8 mouse cellular contexts compared by ENCODE assay signal in genomic region chr2:21261370-21262006, GRCm38 (mm10). TPM values are rescaled to one million over a fixed set of nuclear protein-coding genes. Genes with fewer than 3 reads are reported as not detected.
DNase-seq lines count a peak whose midpoint lies in the region; ATAC-seq lines count a peak whose summit lies in the region.

No protein-coding gene starts in this region.

- no peak overlapping the region for H3K4me2 ChIP-seq in intestine, embryonic 14.5 days (ENCODE audit: low read length)

- peak; percentile 87 for ATAC-seq in intestine, embryonic 14.5 days (replicated peaks; ENCODE audit: low FRiP score, low TSS enrichment, low read depth)

- H3K9me3 ChIP-seq in intestine, embryonic 14.5 days (ENCODE audit: control insufficient read depth, low read length): no peaks in the 10 kb centered on the region

- no peaks in the 10 kb centered on the region; the same call in 1 of the 2 replicates for H3K4me1 ChIP-seq in intestine, embryonic 14.5 days (replicated peaks; ENCODE audit: control insufficient read depth, insufficient read depth, low read length)

- 21% methylated on average over 4 of the region's 4 CpGs for WGBS in intestine, embryonic 14.5 days

- no peak overlapping the region for H3K27ac ChIP-seq in intestine, embryonic 14.5 days (ENCODE audit: low read depth)

- peak; percentile 56 for DNase-seq in urinary bladder, postnatal 14 days (ENCODE audit: low spot score)
- DNase-seq in urinary bladder, adult 2 months (ENCODE audit: low spot score): no peak
- DNase-seq in embryo, embryonic 10 days (ENCODE audit: low spot score): peak; percentile 92
- DNase-seq in gastrocnemius, postnatal 36 days: peak; percentile 24 to 53
- peak; percentile 74 for DNase-seq in intestine, embryonic 14.5 days (ENCODE audit: low spot score)
- DNase-seq in left cerebral cortex, postnatal 25 days (ENCODE audit: low spot score in 2 of 2): peak; percentile 54 to 73
- peak; percentile 83 for DNase-seq in mesoderm, embryonic 11.5 days (ENCODE audit: low read depth, low spot score)
- peak; percentile 82 for DNase-seq in skeletal muscle tissue, adult 2 months (ENCODE audit: low read depth, low spot score)

- intact Hi-C loops in gastrocnemius, postnatal 36 days (cut with DNase I): loop anchor here (5.0 kb wide), 1 partner anchor 364 kb away; no protein-coding TSS in a partner anchor
- intact Hi-C loops in left cerebral cortex, postnatal 25 days (cut with DNase I): loop anchor here (2.0 to 5.0 kb wide), 2 partner anchors 49 to 359 kb away; no protein-coding TSS in a partner anchor

- no peaks in the 10 kb centered on the region for H3K36me3 ChIP-seq in intestine, embryonic 14.5 days (ENCODE audit: control insufficient read depth, insufficient read depth, low read length)

- H3K9ac ChIP-seq in intestine, embryonic 14.5 days (ENCODE audit: low read length): no peak overlapping the region

- no peak overlapping the region for H3K4me3 ChIP-seq in intestine, embryonic 14.5 days (ENCODE audit: low read depth, low read length)

- H3K27me3 ChIP-seq in intestine, embryonic 14.5 days (replicated peaks; ENCODE audit: control insufficient read depth, insufficient read depth, low read length): no peaks in the 10 kb centered on the region

RNA-seq across cellular contexts. Expression of gene Thnsl1, which starts 56.0 kb away (rescaled TPM):
- polyA plus RNA-seq in urinary bladder, adult 2 months (2012; rRNA removed): 5.8 and 6.0 TPM in 2 replicates
- total RNA-seq in gastrocnemius, postnatal 36 days (2021): 1 to 10 TPM; 2.6 to 3.1 TPM
- polyA plus RNA-seq in intestine, embryonic 14.5 days (2014; fragmentation: Nextera tagmentation; extraction: Ambion mirVana): 7.5 and 9.1 TPM in 2 replicates
- total RNA-seq in left cerebral cortex, postnatal 25 days (2021): 10 to 100 TPM; 19.7 to 27.6 TPM

RNA-seq across cellular contexts. Expression of gene Enkur, which starts 56.3 kb away (rescaled TPM):
- polyA plus RNA-seq in urinary bladder, adult 2 months (2012; rRNA removed): 1.4 and 2.4 TPM in 2 replicates
- under 1 TPM; 0.36 to 0.42 TPM for total RNA-seq in gastrocnemius, postnatal 36 days (2021)
- polyA plus RNA-seq in intestine, embryonic 14.5 days (2014; fragmentation: Nextera tagmentation; extraction: Ambion mirVana): 0.41 and 0.70 TPM in 2 replicates
- 1 to 10 TPM; 1.5 to 3.9 TPM for total RNA-seq in left cerebral cortex, postnatal 25 days (2021)

Comparison
In these comparisons a context has a peak if more than half of its experiments do, and no peak if none do; other contexts are left out.
1. RNA of gene Thnsl1, which starts 56.0 kb away (total RNA-seq): 19.7 to 27.6 TPM in left cerebral cortex, postnatal 25 days; 2.6 to 3.1 TPM in gastrocnemius, postnatal 36 days; every median in the first group is over 4 times any median in the second.